Mouse (Mus musculus) heart, embryonic 16.5 days (tissue): Measurements from ENCODE around the gene Smtnl2. TPM values are rescaled to one million over a fixed set of nuclear protein-coding genes. Genes with fewer than 3 reads are reported as not detected.

ENCODE experiments used
- ATAC-seq: fragments of 200-750 bp; cut with Nextera tagmentation; replicated peaks from 2 replicates; pipeline ENCODE4 v1.8.0; 2017; ENCODE audit warnings: moderate number of reproducible peaks; ENCODE audit not compliant: insufficient read depth, low FRiP score; ENCODE audit errors: extremely low read depth
- H3K27ac ChIP-seq: fragments of 300-500 bp; sonication (generic); 2 replicates; pipeline ENCODE4 v1.5.1; 2014; ENCODE audit warnings: mild to moderate bottlenecking, low read length, control low read depth, moderate library complexity
- H3K27me3 ChIP-seq: fragments of 300-500 bp; sonication (generic); 2 replicates; pipeline ENCODE4 v1.6.1; 2014; ENCODE audit warnings: low read length, mixed read lengths; ENCODE audit not compliant: control insufficient read depth, insufficient read depth
- H3K36me3 ChIP-seq: fragments of 300-500 bp; sonication (generic); 2 replicates; pipeline ENCODE4 v1.6.1; 2014; ENCODE audit not compliant: control insufficient read depth, insufficient read depth
- H3K4me1 ChIP-seq: fragments of 300-500 bp; sonication (generic); 2 replicates; pipeline ENCODE4 v1.6.1; 2014; ENCODE audit warnings: low read length, mixed read lengths; ENCODE audit not compliant: control insufficient read depth, insufficient read depth
- H3K4me2 ChIP-seq: fragments of 300-500 bp; sonication (generic); 2 replicates; pipeline ENCODE4 v1.6.1; 2014; ENCODE audit warnings: low read depth, mild to moderate bottlenecking, control low read depth, low read length
- H3K4me3 ChIP-seq: fragments of 300-500 bp; sonication (generic); 2 replicates; pipeline ENCODE4 v1.5.1; 2014; ENCODE audit warnings: mild to moderate bottlenecking, control low read depth, low read length
- H3K9ac ChIP-seq: fragments of 300-500 bp; sonication (generic); 2 replicates; pipeline ENCODE4 v1.6.1; 2014; ENCODE audit warnings: low read length, control low read depth
- H3K9me3 ChIP-seq: fragments of 300-500 bp; sonication (generic); replicated peaks from 2 replicates; pipeline ENCODE4 v1.6.1; 2016; ENCODE audit warnings: low read length; ENCODE audit not compliant: control insufficient read depth
- WGBS: fragments of 180-500 bp; shearing (Covaris S2); extraction: QIAGEN DNeasy Blood & Tissue Kit; methylation state at CpG from one replicate; pipeline ENCODE4 v1.1.7; 2014; 5-methylcytosine and 5-hydroxymethylcytosine counted together
- polyA plus RNA-seq: library from polyadenylated mRNA; unstranded; fragments of >200 nt; fragmentation: Nextera tagmentation; extraction: Ambion mirVana; gene quantifications from 2 replicates; pipeline ENCODE4 v1.2.1, GENCODE M21; 2015

Smtnl2 gene
- polyA plus RNA-seq, 1 experiment from 2014 or later: 115 TPM

DNA sequence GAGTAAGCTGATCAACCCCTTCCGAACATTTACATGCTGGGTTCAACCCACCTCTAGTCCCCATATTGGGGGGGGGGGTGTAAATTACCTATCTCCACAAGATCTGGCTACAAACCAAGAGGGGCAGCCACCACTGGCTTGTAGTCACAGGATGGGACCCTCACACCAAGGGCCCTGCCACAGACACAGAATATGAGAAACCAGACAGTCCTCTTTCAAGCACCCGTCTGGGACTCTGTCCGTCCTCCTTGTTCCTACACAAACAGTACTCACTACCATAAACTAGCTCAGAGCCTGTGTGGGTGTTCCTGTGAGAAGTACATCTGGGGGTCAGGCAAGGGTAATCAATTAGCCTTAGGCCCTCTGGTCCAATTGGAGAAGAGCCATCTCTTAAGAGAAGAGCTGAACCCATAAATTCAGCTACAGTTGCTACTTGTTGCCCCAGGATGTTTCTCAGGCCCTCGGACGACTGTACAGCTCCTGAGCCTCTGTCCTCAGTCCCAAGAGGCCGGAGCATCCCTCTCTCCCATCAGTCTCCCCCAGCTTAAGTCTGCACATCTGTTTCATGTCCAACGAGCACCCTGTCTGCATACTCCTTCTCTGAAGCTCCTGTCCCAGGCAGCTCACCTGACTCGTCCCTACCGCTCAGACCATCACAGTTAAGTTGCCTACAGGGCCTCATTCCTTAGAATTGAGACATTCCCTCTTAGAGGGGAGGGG is 2.9 kb downstream of the Smtnl2 start:
- ATAC-seq: no peak
- Histone ChIP-seq H3K4me3 (peak overlapping the region; percentile 80), H3K4me1 (peaks cover 73% of the 10 kb centered on the region), H3K27ac (peak overlapping the region; percentile 89), H3K36me3 (no peaks in the 10 kb centered on the region; the same call in 1 of the 2 replicates), H3K9ac (peak overlapping the region; percentile 90), H3K4me2 (peak overlapping the region; percentile 91), H3K9me3 (no peaks in the 10 kb centered on the region), H3K27me3 (no peaks in the 10 kb centered on the region)
- WGBS: 40% methylated on average over 9 of the region's 9 CpGs

DNA sequence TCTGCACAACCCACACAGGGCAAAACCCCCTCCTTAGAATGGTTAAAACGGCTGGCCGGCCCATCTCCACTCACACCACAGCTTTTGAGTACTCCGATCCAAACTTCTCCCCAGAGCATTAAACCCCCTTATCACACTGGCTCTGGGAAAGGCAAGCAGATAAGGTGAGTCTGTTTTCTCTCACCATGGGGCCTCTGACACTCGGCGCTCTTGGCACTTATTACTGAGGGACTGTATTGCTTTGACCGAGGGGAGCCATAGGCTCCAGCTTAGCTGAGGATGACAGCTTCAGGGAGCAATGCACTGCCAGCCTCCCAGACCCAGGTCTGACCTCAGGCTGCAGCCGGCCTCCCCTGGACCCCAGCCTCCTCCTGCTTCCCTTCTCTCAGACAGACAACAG is 3.9 kb downstream of the Smtnl2 start:
- peaks cover 5% of the 10 kb centered on the region; the same call in 1 of the 2 replicates for H3K36me3 ChIP-seq
- ATAC-seq: peak; percentile 83
- H3K27ac ChIP-seq: peak overlapping the region; percentile 89
- peaks cover 68% of the 10 kb centered on the region for H3K4me1 ChIP-seq
- H3K4me2 ChIP-seq: peak overlapping the region; percentile 91
- H3K9ac ChIP-seq: peak overlapping the region; percentile 64
- peak overlapping the region; percentile 80 for H3K4me3 ChIP-seq
- WGBS: 9% methylated on average over 7 of the region's 7 CpGs
- H3K9me3 ChIP-seq: no peaks in the 10 kb centered on the region
- no peaks in the 10 kb centered on the region for H3K27me3 ChIP-seq

DNA sequence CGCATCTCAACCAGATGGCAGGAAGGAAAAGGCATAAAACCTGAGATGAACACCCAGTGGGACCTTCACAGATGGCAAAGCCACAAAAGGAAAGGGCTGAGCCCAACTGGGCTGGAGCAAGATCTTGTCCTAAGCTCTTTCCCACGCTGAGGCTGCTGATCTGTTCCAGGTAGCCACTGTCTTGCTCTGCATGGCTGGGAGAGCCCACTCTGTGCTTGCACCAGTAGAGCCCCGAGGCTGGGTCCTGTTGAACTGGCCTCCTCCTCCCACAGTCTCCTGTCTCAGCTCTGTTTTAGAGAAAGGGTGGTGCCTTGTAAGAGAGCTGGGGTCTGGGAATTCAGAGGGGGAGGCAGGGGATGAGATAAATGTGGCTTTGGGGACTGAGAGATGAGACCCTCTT is 4.4 kb downstream of the Smtnl2 start:
- 17% methylated on average over 3 of the region's 3 CpGs for WGBS
- peak overlapping the region; percentile 39 for H3K4me3 ChIP-seq
- H3K36me3 ChIP-seq: peaks cover 5% of the 10 kb centered on the region; the same call in 1 of the 2 replicates
- H3K9me3 ChIP-seq: no peaks in the 10 kb centered on the region
- peaks cover 68% of the 10 kb centered on the region for H3K4me1 ChIP-seq
- peak overlapping the region; percentile 64 for H3K9ac ChIP-seq
- H3K27ac ChIP-seq: peak overlapping the region; percentile 89
- H3K27me3 ChIP-seq: no peaks in the 10 kb centered on the region
- no peak for ATAC-seq
- peak overlapping the region; percentile 91 for H3K4me2 ChIP-seq

DNA sequence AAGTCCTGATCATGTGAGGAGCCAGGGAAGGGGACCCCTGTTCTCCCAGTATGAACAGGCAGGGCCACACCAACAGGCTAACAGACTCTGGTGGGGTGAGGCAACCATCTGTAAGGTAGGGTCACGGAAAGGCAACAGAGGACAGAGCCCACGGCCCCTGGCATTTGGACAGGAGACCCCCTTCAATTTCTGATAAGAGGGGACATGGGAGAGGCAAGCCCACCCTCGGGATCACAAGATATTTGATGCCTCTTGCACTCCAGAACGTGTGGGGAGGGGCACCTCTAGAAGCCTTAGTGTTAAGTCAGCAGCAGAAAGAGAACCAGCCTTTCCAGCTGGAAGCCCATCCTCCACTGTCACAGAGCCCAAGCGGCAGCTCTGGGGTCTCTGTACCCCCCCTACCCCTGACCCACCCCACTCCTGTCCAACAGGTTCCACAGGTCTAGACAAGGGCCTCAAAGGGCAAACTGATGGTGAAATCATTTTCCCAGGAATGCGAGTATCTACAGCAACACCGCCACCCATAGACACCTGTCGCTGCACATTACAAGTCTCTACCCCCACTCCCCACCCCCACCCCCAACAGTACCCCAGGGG is 5.3 kb downstream of the Smtnl2 start:
- Histone ChIP-seq H3K9ac (peak overlapping the region; percentile 64), H3K4me1 (peaks cover 71% of the 10 kb centered on the region), H3K4me3 (peak overlapping the region; percentile 39; the same call in 1 of the 2 replicates), H3K36me3 (peaks cover 7% of the 10 kb centered on the region; the same call in 1 of the 2 replicates), H3K4me2 (peak overlapping the region; percentile 91), H3K9me3 (no peaks in the 10 kb centered on the region), H3K27ac (peak overlapping the region; percentile 89), H3K27me3 (no peaks in the 10 kb centered on the region)
- WGBS: 35% methylated on average over 8 of the region's 8 CpGs
- ATAC-seq: no peak

DNA sequence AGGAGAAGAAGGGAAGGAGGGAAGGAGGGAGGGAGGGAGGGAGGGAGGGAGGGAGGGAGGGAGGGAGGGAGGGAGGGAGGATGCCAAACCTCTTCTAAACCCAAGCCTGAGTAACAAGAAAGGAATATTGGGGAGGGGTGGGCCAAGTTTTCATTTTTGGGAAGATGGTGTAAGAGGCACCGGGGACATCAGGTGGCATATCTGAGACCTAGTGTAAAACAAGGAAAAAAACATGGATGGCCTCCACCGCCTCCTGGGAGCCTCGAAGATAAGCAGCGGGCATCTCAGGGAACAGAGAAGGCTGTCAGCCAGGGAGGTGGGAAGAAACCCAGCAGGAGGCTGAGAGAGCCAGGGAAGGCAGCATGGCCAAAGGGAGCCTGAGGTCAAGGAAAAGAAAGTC is 6.0 kb downstream of the Smtnl2 start:
- Histone ChIP-seq H3K9ac (peak overlapping the region; percentile 34; the same call in 1 of the 2 replicates), H3K4me2 (peak overlapping the region; percentile 91), H3K4me1 (peaks cover 71% of the 10 kb centered on the region), H3K27ac (peak overlapping the region; percentile 89), H3K27me3 (no peaks in the 10 kb centered on the region), H3K9me3 (no peaks in the 10 kb centered on the region), H3K36me3 (peaks cover 7% of the 10 kb centered on the region; the same call in 1 of the 2 replicates), H3K4me3 (no peak overlapping the region)
- ATAC-seq: no peak
- WGBS: 30% methylated on average over 4 of the region's 4 CpGs

DNA sequence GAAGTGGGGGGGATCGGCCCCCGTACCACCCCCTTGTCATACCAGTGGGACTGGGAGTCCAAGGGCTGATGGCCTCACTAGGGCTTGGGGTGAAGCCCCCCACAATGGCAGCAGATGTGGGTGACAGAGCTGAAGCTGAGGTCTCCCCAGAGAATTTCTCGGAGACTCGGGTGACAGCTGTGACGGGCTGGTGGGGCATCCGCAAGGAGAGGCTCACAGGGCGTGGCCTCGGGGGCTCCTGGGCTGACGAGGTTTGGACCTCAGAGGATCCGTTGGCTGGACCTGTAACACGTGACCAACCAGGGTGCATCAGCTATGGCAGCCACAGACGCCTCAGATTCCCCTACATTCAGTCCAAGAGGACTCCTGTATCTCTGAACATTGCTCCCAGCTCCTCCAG is 8.5 kb downstream of the Smtnl2 start:
- H3K27ac ChIP-seq: no peak overlapping the region
- H3K36me3 ChIP-seq: peaks cover 25% of the 10 kb centered on the region

DNA sequence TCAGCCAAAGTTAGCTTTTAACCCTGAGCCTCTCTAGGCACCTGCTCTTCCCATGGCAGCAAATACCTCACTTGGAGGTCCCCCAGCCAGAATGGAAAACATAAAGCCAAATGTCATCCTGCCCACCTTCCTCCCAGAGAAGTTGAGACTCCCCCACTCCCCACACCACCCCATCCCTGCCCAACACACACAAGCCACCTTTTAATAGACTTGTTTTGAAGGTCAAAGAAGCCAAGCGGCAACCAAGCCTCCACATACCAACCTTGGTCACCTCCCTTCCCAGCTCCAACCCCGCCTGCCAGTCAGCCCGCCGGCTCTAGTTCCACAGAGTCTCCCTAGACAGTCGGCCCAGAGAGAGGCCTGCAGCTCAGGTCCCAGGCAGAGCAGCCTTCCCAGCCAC is 9.5 kb downstream of the Smtnl2 start:
- 43% methylated on average over 5 of the region's 5 CpGs for WGBS
- H3K36me3 ChIP-seq: peaks cover 25% of the 10 kb centered on the region
- peak overlapping the region; percentile 43 for H3K27ac ChIP-seq
- H3K4me1 ChIP-seq: peaks cover 54% of the 10 kb centered on the region
- no peaks in the 10 kb centered on the region for H3K27me3 ChIP-seq
- no peak; the same call in 1 of the 2 replicates for ATAC-seq
- H3K9ac ChIP-seq: peak overlapping the region; percentile 5; the same call in 1 of the 2 replicates
- H3K4me3 ChIP-seq: no peak overlapping the region
- no peaks in the 10 kb centered on the region for H3K9me3 ChIP-seq
- H3K4me2 ChIP-seq: no peak overlapping the region

More for the DNA sequence above, 8.5 kb downstream of the Smtnl2 start:
- Histone ChIP-seq H3K4me2 (no peak overlapping the region), H3K4me3 (no peak overlapping the region), H3K9ac (no peak overlapping the region), H3K27me3 (no peaks in the 10 kb centered on the region), H3K4me1 (peaks cover 52% of the 10 kb centered on the region), H3K9me3 (no peaks in the 10 kb centered on the region)
- 80% methylated on average over 12 of the region's 12 CpGs for WGBS
- ATAC-seq: no peak

DNA sequence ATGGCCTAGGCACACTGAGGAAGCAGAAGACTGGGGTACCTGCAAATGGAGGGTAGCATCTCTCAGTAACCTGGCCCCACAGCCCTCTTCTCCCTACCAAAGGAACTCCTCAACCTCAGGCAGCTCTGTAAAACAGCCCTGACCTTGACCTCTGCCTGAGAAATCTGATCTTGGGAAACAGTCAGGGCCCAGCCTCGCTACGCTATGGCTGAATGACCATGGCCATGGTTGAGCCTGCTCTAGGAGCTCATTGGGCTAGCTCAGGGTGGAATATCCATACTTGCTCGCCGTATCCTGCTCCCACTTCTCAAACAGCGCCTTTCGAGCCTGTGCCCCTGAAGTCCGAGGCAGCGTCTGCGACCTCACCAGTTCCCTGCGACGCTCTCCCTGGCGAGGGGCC is 10.4 kb downstream of the Smtnl2 start:
- Histone ChIP-seq H3K36me3 (peaks cover 25% of the 10 kb centered on the region), H3K27ac (no peak overlapping the region), H3K9ac (no peak overlapping the region), H3K4me3 (no peak overlapping the region), H3K27me3 (no peaks in the 10 kb centered on the region), H3K4me1 (peaks cover 54% of the 10 kb centered on the region), H3K4me2 (no peak overlapping the region), H3K9me3 (no peaks in the 10 kb centered on the region)
- WGBS: 80% methylated on average over 12 of the region's 12 CpGs
- ATAC-seq: no peak
